Mouse (Mus musculus): ENCODE data around the gene Tnfrsf17.
"Not testable (repeated sequence)": the region's sequence is repeated elsewhere in the genome, so short reads cannot be mapped to it uniquely, and the experiment has no call there.

Gene Tnfrsf17

GRCm38 (mm10) chr16:11313512-11313911, at the start of gene Tnfrsf17:
Gene Tnfrsf17, plus strand, starts transcription at chr16:11313812.
- DNase-seq (ENCODE audit: low read depth, low spot score) = no peak

- DNase-seq (ENCODE audit: low read depth, low spot score) = no peak
Observed at GRCm38 (mm10) chr16:11266556-11266955, 47.1 kb upstream of the Tnfrsf17 start.

- DNase-seq (ENCODE audit: low read depth, low spot score) = no peak
Observed at GRCm38 (mm10) chr16:11269808-11270207, 43.8 kb upstream of the Tnfrsf17 start.

GRCm38 (mm10) chr16:11270642-11271041, 43.0 kb upstream of the Tnfrsf17 start:
- DNase-seq (ENCODE audit: low read depth, low spot score) = no peak

- DNase-seq (ENCODE audit: low read depth, low spot score) = no peak
Observed at GRCm38 (mm10) chr16:11271073-11271472, 42.5 kb upstream of the Tnfrsf17 start.

- no peak for DNase-seq (ENCODE audit: low read depth, low spot score)
Observed at GRCm38 (mm10) chr16:11276888-11277287, 36.7 kb upstream of the Tnfrsf17 start.

GRCm38 (mm10) chr16:11278778-11279177, 34.8 kb upstream of the Tnfrsf17 start:
- DNase-seq (ENCODE audit: low read depth, low spot score) = no peak

- no peak for DNase-seq (ENCODE audit: low read depth, low spot score)
Observed at GRCm38 (mm10) chr16:11282655-11283232, 30.9 kb upstream of the Tnfrsf17 start.

GRCm38 (mm10) chr16:11284881-11285280, 28.7 kb upstream of the Tnfrsf17 start:
- no peak for DNase-seq (ENCODE audit: low read depth, low spot score)

- no peak for DNase-seq (ENCODE audit: low read depth, low spot score)
Observed at GRCm38 (mm10) chr16:11285949-11286348, 27.7 kb upstream of the Tnfrsf17 start.

GRCm38 (mm10) chr16:11288873-11289272, 24.7 kb upstream of the Tnfrsf17 start:
- DNase-seq (ENCODE audit: low read depth, low spot score) = not testable (repeated sequence)

GRCm38 (mm10) chr16:11295583-11295982, 18.0 kb upstream of the Tnfrsf17 start:
- not testable (repeated sequence) for DNase-seq (ENCODE audit: low read depth, low spot score)

- DNase-seq (ENCODE audit: low read depth, low spot score) = not testable (repeated sequence)
Observed at GRCm38 (mm10) chr16:11297700-11298099, 15.9 kb upstream of the Tnfrsf17 start.

- no peak for DNase-seq (ENCODE audit: low read depth, low spot score)
Observed at GRCm38 (mm10) chr16:11303741-11304140, 9.9 kb upstream of the Tnfrsf17 start.

GRCm38 (mm10) chr16:11305531-11305930, 8.1 kb upstream of the Tnfrsf17 start:
- DNase-seq (ENCODE audit: low read depth, low spot score) = no peak

GRCm38 (mm10) chr16:11315786-11316320, 2.2 kb downstream of the Tnfrsf17 start:
- DNase-seq (ENCODE audit: low read depth, low spot score) = no peak

- no peak for DNase-seq (ENCODE audit: low read depth, low spot score)
Observed at GRCm38 (mm10) chr16:11316748-11317147, 3.1 kb downstream of the Tnfrsf17 start.

GRCm38 (mm10) chr16:11317324-11317723, 3.7 kb downstream of the Tnfrsf17 start:
- peak; percentile 23 for DNase-seq (ENCODE audit: low read depth, low spot score)

- DNase-seq (ENCODE audit: low read depth, low spot score) = peak; percentile 90
Observed at GRCm38 (mm10) chr16:11322409-11323323, 9.1 kb downstream of the Tnfrsf17 start, which contains the start of gene Snx29. Gene Snx29, plus strand, starts transcription at chr16:11322908.

GRCm38 (mm10) chr16:11323324-11324051, 9.9 kb downstream of the Tnfrsf17 start:
- peak; percentile 27 for DNase-seq (ENCODE audit: low read depth, low spot score)

GRCm38 (mm10) chr16:11330081-11330800, 16.6 kb downstream of the Tnfrsf17 start:
- DNase-seq (ENCODE audit: low read depth, low spot score) = no peak

All from mesoderm, embryonic 11.5 days (tissue).